Mouse (Mus musculus): ENCODE data around the gene Ccnl2.
"Not testable (repeated sequence)": the region's sequence is repeated elsewhere in the genome, so short reads cannot be mapped to it uniquely, and the experiment has no call there.

The Ccnl2 gene

DNA sequence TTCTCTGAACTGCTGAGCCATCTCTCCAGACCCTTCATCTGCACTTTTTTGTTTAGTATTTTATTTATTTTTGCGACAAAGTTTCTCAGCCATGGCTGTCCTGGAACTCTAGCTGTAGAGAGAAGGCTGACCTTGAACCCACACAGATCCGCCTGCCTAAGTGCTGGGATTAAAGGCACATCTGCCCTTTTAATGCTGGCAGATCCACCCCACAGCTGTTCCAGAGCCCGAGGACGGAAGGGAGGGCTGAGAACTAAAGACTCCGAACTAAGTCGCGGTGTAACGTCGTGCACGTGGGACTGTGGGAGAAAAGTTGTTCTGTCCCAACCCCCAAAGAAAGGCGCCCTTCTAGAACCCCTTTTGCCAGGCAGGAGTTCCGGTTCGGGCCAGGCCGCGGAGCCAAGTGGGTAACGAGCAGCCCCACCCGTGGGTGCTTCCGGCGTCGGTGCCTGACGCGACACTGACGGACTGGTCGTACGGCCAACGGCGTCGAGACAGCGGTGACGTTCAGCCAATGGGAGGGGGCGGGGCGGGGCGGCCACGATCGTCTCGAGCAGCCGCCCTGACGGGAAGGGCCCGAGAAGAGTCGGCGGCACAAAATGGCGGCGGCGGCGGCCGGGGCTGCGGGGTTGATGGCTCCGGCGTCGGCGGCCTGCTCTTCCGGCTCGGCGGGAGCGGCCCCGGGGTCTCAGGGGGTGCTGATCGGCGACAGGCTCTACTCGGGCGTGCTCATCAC lies at the start of gene Ccnl2:
Gene Ccnl2 (plus strand): TSS at position 561 of the 736 bp plus-strand sequence.
- in situ Hi-C loops (cut with MboI, MseI), result no loop called here

DNA sequence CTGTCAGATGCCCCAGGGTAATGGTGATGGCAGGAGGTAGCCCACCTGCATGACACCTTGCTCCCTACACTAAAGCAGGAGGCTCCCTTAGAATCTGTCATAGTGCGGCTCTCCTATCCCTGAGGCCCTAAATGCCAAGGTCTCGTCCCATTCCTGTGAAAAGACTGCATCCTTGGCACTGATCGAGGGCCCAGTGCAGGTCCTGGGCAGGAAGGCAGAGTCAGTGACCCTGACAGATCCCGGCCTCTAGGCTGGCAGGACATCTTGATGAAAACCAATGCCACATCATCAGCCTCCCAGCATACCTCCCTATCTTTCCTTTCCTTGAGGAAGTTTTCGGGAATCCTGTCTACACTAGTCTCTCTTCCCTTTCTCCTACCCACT lies 42.8 kb upstream of the Ccnl2 start:
- in situ Hi-C loops (cut with MboI, MseI), result loop anchor here in 1 of 2 experiments (5.0 kb wide), 1 partner anchor 42 kb away; no protein-coding TSS in a partner anchor

DNA sequence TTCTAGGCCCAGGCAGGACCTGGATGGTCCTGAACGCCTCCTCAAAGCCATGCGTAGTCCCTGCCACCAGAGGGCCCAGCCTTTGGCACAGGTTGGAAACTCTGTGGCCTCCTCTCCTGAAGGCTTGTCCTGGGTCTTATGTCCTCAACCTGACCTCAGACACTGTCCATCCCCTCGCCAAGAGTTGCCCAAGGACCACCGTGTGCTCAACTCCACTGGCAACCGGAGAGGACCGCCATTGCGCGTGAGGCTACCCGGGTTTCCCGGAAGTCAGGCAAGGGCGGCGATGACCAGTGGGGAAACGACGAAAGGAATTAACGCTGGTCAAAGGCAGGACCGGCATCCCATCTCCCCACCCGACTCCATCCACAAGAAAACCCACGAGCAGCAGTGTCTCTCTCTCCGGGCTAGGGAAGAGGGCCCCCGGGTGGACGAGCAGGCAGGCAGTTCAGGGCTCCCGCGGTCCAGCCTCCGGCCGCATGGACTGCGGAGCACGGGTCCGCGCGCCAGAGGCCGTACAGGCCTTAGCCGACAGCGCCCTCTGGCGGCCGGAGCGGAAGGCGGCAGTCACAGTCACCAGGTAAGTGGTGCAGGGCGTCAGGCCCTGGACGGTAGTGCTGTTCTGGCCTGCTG lies 42.3 kb upstream of the Ccnl2 start:
- in situ Hi-C loops (cut with MboI, MseI), result loop anchor here in 1 of 2 experiments (5.0 kb wide), 1 partner anchor 43 kb away; no protein-coding TSS in a partner anchor

DNA sequence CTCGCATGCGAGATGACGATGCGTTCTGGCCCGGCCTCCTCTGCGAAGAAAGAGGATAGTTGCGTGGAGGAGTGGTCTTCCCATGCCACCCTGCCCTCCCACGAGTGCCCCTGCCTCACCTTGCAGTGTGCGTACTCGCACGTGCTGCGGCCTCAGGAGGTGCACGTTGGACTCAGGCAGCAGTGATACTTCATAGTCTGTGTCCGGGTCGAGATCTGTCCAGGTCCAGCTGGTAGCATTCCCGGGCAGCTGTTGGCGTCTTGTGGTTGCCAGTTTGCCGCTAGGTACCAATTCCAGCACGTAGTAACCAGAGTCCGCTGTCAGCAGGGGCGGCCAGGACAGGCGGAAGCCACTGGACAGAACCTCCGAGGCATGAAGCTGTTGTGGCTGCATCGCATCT lies 41.7 kb upstream of the Ccnl2 start:
- in situ Hi-C loops (cut with MboI, MseI), result no loop called here

DNA sequence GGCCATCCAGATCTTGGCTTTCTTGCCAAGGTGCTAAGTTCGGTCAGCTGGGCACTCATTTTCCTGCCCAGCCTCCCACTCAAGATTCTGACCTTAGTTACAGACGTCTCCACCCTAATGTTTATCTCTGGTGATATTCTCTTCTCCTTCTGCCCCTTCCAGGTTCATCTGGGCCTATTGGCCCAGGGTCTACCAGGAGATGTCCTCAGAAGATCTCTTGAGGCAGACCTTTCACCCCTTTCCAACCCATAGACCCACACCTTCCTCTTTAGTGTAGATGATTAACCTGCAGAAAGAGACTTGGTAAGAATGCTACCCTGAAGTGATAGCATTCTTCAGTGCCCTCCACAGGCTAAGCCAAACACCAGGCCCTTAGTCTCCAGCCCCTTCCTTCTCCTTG lies 40.6 kb upstream of the Ccnl2 start:
- in situ Hi-C loops (cut with MboI, MseI), result no loop called here

DNA sequence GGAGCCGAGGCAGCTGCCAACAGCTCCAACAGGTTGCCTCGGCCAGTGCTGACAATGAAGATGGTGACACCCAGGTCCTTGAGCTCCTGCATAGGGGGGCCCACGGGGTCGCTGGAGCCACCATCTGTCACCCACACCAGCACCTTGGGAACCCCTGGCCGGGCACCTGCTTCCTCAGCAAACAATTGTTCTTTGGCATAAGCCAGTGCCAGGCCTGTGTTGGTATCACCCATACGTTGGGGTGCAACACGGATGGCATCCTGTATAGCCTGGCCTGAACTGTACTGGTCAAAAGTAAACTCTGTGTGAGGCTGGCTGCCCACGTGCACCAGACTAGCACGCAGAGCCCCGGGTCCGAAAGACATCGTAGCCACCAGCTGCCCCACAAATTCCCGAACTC lies 39.5 kb upstream of the Ccnl2 start:
- in situ Hi-C loops (cut with MboI, MseI), result no loop called here

DNA sequence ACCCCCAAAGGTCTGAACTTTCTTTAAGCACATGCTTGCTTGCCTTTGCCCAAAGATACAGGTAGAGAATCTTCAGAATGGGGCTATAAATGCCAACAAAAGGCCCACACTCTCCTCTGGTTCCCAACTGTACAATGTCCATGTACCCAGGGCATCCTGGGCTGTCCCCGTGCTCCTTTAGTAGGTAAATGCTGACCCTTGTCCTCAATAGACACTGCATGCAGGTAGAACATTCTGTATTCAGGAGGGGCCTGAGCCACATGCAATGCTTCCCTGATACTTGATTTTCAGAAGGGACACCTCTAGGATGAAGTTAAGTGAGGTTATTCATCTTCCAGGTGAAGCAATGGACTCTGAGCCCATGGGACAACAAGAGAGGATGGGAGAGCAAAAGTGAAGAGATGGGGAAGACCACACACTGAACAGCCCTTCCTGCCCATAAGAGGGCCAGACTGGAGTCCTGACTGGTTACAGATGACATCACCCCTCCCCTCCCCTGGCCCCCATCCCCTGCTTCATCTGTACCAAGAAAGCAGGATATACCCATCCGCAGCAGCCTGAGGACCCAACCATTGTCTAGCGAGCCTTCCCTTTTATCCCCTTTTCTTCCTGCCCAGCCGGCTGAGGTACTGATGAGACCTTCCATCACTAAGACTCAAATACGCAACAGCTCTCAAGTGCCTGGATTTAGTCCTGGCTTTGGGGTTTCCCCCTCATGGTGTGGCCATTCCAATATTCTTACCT lies 38.8 kb upstream of the Ccnl2 start:
- in situ Hi-C loops (cut with MboI, MseI), result no loop called here

DNA sequence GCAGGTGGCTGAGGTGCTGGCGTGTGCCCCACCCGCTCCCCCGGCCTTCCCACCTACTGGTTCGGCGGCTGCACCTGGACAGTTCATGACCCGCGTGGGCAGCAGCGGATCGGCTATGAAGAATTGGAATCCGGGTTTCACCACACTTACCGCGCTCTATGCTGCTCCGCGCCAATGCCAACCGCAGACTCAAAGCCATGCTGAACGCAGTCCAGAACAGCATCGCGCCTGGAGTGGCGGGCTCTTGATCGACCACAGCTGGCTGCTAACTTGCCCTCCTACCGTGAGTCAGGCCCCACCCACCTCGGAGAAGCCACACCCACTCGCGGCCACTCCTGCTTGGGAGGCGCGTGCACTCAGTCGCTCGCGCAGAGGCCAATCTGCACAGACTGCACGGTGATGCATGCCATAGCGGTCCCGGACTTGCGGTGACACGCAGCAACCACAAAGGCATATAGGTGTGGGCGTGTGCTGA lies 38.0 kb upstream of the Ccnl2 start, which contains the start of gene Vwa1:
Gene Vwa1 (minus strand): TSS at position 419 of the 475 bp plus-strand sequence.
- in situ Hi-C loops (cut with MboI, MseI), result no loop called here

DNA sequence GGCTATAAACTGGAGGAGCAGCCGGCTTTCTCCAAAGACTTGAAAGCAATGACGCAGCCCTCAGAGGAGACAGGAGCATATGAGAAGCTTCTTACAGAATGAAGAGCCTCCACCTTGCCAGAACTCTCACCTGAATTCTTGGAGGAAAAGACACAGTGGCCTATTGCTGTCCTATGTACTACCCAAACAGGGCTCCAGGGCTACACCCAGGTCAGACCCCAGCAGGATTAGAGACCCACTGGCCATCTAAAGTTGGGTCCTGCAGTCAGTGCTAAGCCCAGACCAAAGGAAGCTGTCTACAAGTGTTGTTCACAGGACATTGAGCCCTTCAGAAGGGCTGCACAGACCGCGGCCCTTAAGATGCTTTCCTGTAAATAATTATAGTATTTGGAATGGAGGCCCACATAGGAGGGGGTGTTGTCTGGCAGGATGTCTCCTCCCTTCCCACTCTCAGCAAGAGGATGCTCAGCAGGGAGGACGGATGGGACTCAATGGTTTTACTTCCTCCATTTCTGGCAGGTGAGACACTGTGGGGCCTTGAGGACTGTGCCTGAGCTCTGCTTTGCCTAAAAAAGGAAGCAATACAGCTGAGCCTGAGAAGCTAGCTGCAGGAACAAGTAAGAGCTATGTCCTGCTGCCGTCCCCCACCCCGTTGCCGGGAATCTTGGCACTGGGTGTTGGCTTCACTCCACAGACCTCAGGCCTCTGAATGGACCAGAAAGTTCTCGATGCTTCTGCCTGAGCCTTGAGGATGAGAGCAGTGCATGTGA lies 37.1 kb upstream of the Ccnl2 start:
- in situ Hi-C loops (cut with MboI, MseI), result no loop called here

DNA sequence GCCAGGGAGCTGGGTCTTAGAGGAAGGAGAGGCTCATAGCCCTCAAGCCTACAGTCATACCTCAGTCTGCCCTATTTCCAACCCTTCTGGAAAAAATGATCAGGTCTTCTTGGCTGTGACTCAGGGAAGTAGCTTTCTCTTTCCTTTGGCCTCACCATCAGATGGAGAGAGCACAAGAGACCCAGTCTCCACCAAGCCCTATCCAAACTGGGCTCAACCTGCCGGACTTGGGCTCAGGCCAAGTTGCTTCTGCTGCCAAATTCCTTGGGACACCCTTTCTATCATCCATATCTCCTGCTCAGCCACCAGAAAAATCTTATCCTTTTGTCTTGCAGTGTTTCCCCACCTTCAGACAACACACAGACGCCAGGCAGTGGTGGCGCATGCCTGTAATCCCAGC lies 36.4 kb upstream of the Ccnl2 start:
- in situ Hi-C loops (cut with MboI, MseI), result no loop called here

DNA sequence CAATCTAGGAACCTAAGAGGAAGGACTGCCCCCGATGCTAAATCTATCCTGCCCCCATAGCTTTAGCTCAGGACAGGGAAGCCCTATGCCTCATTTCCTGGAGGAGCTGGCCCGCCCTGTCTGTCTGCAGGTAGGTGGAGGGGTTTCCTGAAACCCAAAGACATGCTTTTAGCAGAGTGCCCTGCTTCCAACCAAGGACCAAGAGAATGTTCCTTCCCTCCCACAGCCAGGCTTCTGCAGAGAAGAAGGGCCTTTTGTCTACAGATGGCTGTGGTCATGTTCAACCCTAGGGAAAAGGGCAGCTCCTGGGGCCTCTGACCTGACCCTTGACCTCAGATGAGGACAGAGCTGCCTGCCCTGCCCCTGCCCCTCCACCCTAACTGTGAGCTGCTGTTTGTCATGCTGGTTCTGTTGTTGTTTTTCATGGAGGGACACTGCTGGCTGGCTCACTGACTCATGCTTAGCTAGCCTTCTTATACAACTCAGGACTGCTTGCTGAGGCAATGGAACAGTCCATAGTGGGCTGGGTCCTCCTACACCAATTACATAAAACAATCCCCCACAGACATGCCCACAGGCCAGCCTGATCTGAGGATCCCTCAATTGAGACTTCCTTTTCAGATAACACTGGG lies 35.5 kb upstream of the Ccnl2 start:
- in situ Hi-C loops (cut with MboI, MseI), result no loop called here

DNA sequence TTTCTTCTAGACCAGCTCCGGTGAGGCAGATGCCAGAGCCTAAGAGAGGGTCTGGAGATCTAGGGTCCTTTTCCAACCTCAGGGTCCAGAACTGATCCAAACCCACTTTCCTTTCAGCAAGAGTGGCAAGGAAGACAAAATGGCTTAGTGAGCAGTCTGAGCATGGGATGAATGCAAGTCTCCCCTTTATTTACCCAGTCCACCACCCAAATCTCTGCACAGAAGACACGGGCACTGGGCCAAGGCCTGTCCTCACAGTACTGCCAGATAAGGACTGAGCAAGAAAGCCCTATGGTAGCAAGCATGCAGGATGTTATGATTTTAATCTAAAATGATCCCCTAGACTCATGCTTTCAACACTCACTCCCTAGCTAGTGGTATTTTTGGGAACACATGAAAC lies 34.5 kb upstream of the Ccnl2 start:
- in situ Hi-C loops (cut with MboI, MseI), result no loop called here

DNA sequence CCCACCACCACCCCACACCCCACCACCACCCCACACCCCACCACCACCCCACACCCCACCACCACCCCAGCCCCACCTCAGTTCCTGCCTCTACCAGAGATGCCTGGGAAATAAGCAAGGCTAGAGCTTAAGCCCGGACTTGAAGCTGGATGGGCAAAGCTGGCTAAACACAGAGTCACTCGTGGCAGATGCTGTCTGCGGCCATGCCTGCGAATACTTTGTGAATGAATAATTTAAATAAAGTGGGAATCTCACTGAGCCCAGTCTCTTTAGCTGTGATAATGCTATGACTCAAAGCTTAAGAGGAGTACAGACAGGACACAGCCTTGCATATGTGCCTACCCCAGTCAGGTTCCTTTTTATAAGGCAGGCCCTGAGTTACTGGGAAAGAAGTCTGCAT lies 32.8 kb upstream of the Ccnl2 start:
- in situ Hi-C loops (cut with MboI, MseI), result no loop called here

DNA sequence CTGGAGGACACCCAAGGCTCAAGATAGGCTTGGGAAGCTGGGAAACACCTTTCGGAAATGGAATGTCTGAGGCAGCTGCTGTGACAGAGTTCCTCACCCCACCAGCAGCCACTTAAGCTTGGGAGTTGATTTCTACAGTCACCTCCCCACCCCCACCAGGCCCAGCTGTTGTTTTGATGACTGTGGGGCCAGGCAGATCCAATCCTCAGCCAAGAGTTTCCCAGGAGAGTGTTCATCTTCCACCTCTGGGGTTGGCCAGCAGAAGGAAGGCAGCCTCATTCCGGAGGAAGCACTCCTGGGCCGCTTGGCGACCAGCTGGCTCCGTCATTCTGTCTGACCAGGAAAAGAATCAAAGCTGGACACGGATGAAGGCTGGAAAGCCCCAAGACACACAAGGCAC lies 31.4 kb upstream of the Ccnl2 start:
- in situ Hi-C loops (cut with MboI, MseI), result no loop called here

DNA sequence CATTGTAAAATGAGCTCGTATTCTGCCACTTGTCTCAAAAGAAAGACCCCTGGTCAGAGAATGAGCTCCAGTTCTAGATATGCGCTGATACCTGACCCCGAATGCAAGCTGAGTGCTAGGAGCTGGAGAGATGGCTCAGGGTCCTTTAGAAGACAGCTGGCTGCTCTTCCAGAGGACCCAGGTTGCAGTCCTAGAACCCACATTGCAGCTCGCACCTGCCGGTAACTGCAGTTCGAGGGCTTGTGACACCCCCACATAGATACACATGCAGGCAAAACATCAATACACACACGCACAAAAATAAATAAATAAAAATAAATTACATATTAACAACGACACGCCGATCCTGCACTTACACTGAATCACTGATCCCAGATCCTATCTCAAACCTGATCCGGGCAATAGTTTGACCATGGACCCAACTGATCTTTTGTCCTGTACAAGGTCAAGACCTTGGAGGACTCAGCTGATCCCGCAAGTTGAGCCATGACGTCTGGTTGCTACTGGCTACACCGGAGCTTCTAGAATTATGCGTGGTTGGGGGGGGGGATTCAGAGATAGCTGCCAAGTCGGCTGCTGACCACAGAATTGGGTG lies 28.7 kb upstream of the Ccnl2 start:
- in situ Hi-C loops (cut with MboI, MseI), result no loop called here

DNA sequence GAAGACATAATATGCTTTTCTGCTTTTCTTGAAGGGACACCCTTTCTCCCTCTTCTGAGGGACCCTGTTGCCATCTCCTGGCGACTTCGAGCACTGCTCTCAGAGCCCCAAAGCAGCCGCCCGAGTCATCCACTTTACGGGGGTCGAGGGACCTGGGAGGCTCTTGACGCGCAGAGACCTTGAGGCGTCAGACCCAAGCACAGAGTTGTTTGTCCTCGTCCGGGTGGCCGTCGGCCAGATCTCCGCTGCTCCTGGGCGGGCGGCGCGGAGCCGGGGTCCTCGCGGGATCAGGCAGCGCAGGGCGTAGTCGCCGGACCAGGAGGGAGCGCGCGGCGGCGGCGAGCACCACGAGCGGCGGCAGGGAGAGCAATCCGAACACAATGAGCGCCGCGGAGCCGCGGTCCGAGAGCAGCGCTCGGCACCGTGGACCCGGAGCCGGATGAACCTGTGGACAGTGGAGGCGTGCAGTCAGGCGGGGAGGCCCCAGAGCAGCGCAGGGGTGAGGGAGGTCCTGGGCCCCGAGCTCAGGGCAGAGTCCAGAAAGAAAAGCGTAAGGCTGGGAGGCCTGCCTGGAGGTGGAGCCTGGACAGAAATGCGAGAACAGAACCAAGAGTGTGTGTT lies 28.1 kb upstream of the Ccnl2 start:
- in situ Hi-C loops (cut with MboI, MseI), result no loop called here

DNA sequence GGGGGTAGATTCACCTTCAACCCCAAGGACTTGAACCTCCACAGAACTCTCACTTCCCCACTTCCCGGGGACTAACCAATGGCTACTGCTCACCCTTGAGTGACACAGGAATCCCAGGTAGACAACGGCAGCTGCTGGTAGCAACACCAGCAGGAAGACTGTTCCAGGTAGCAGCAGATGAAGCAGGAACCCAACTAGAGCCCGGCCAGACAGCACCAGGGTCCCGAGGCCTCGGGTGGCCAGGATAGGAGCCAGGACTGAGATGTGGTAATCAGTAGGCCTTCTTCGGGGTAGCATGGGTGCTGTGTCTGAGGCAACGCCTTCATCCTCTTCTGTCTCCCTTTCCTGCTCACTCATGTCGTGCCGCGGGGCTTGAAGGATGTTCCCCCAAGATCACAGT lies 27.0 kb upstream of the Ccnl2 start:
- in situ Hi-C loops (cut with MboI, MseI), result no loop called here

DNA sequence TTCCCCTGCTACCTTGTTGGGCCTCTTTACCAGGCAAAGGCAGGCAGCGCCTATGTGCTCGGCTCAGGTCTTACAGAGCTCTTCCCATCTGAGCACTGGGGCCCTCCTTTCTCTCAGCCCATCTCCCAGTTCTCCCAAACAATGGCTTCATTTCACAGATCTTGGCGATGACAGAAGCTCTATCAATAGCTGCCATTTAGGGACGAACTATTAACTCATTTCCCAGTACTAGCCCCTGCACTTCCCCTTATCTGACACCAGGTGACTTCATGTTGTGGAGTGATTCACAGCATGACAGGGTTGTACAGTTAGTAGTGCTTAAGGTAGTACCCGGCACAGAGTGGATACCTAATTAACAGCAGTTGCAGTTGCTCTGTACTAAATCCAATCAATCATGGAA lies 26.5 kb upstream of the Ccnl2 start, which contains the start of gene Tmem88b:
Gene Tmem88b (minus strand): TSS at position 56 of the 400 bp plus-strand sequence.
- in situ Hi-C loops (cut with MboI, MseI), result no loop called here

DNA sequence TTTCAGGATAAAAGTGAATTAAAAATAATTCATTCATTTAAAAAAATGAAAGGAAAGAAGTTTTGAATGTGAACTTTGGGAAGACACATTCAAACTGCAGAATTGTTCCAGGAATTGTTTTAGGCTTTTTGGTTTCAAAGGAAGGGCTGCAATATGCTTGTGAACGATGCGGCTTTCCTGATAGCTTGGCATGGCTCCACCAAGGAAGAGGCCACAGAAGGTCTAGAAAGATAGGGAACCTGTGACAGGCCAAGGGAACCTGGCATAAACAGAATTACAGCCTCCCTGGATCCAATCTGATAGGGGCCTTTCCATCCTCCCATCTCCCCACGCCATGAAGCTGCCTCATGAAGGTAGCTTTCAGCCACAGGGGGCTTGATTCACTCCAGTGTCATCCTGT lies 24.0 kb upstream of the Ccnl2 start:
- in situ Hi-C loops (cut with MboI, MseI), result no loop called here

DNA sequence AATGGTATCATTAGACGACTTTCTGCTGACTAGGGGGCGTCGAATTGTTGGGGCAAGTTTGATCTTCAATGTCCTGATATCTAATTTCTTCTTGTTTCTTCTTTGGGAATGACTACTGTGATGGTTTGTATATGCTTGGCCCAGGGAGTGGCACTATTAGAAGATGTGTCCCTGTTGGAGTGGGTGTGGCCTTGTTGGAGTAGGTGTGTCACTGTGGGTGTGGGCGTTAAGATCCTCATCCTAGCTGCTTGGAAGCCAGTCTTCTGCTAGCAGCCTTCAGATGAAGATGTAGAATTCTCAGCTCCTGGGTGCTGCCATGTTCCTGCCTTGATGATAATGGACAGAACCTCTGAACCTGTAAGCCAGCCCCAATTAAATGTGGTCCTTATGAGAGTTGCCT lies 23.5 kb upstream of the Ccnl2 start:
- in situ Hi-C loops (cut with MboI, MseI), result not testable (repeated sequence)
